Mouse (Mus musculus): ENCODE data around the gene Epb41l3. TPM values are rescaled to one million over a fixed set of nuclear protein-coding genes. Genes with fewer than 3 reads are reported as not detected.

Epb41l3 gene
- total RNA-seq, 1 experiment: 16.8 TPM

DNA sequence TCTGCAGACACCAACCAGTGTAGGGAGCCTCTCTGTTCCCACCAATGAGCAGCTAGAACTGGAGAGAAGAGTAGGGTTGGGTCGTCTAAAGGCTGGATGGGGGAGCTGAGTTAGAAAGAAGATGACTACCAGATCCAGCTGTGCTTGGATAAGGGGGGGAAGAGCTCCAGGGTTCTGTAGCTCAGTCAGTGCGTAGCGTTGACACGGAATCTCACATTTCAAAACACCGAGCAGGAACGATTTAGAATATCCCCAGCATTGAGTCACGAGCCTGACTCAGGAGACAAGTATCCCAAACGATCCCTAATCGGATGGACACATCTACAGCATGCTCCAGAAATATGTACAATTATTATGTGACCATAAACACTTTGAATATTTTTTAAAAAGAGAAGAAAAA, 180.4 kb downstream of the Epb41l3 start:
- Histone ChIP-seq H3K4me1 (ENCODE audit: control insufficient read depth in 2 of 2, insufficient read depth in 2 of 2, low read length in 2 of 2, poor library complexity in 1 of 2) (peaks cover 0 to 3% of the 10 kb centered on the region in 2 experiments; a peak in 1 of 4 replicates), H3K4me3 (ENCODE audit: insufficient read depth in 1 of 2, low read depth in 1 of 2, low read length in 2 of 2, poor library complexity in 1 of 2, severe bottlenecking in 1 of 2) (no peak overlapping the region), H3K36me3 (ENCODE audit: control insufficient read depth, insufficient read depth, low read length, poor library complexity, severe bottlenecking) (no peaks in the 10 kb centered on the region), H3K9me3 (ENCODE audit: control insufficient read depth, insufficient read depth, low read depth, low read length) (no peaks in the 10 kb centered on the region), H3K27ac (ENCODE audit: insufficient read depth, low read depth, low read length, poor library complexity, severe bottlenecking) (no peak overlapping the region), H3K9ac (ENCODE audit: insufficient read depth, low read depth, low read length, poor library complexity, severe bottlenecking) (no peak overlapping the region)
- TF ChIP-seq ZC3H11A (IDR thresholded peaks at IDR 0.05; ENCODE audit: borderline replicate concordance, low read depth, low read length): no peak
- TF ChIP-seq CHD2 (IDR thresholded peaks at IDR 0.05; ENCODE audit: low read depth, low read length): no peak
- no peak for TF ChIP-seq MAFK (IDR thresholded peaks at IDR 0.05; ENCODE audit: insufficient read depth, low read depth, low read length)
- TF ChIP-seq HCFC1 (IDR thresholded peaks at IDR 0.05; ENCODE audit: borderline replicate concordance, insufficient read depth, low read length): no peak
- TF ChIP-seq ZNF384 (IDR thresholded peaks at IDR 0.05; ENCODE audit: low read depth, low read length): no peak
- in situ Hi-C loops (cut with MboI; ENCODE audit: low sequenced_read_pairs in 2 of 2, unreplicated experiment in 2 of 2): no loop called here
- DNase-seq (ENCODE audit: low read depth, low spot score): no peak

- in situ Hi-C loops (cut with MboI; ENCODE audit: low sequenced_read_pairs in 2 of 2, unreplicated experiment in 2 of 2): no loop called here
- H3K27ac ChIP-seq (ENCODE audit: insufficient read depth, low read depth, low read length, poor library complexity, severe bottlenecking): no peak overlapping the region
- H3K4me1 ChIP-seq (ENCODE audit: control insufficient read depth in 2 of 2, insufficient read depth in 2 of 2, low read length in 2 of 2, poor library complexity in 1 of 2): peaks cover 0 to 3% of the 10 kb centered on the region in 2 experiments; a peak in 1 of 4 replicates
- no peak for DNase-seq (ENCODE audit: low read depth, low spot score)
- no peaks in the 10 kb centered on the region for H3K36me3 ChIP-seq (ENCODE audit: control insufficient read depth, insufficient read depth, low read length, poor library complexity, severe bottlenecking)
- no peak overlapping the region for H3K4me3 ChIP-seq (ENCODE audit: insufficient read depth in 1 of 2, low read depth in 1 of 2, low read length in 2 of 2, poor library complexity in 1 of 2, severe bottlenecking in 1 of 2)
- TF ChIP-seq ZNF384 (IDR thresholded peaks at IDR 0.05; ENCODE audit: low read depth, low read length) (no peak), MAFK (IDR thresholded peaks at IDR 0.05; ENCODE audit: insufficient read depth, low read depth, low read length) (no peak), ZC3H11A (IDR thresholded peaks at IDR 0.05; ENCODE audit: borderline replicate concordance, low read depth, low read length) (no peak)
- H3K9me3 ChIP-seq (ENCODE audit: control insufficient read depth, insufficient read depth, low read depth, low read length): no peaks in the 10 kb centered on the region
- H3K9ac ChIP-seq (ENCODE audit: insufficient read depth, low read depth, low read length, poor library complexity, severe bottlenecking): no peak overlapping the region
Observed at GRCm38 (mm10) chr17:69256441-69256840, 181.0 kb downstream of the Epb41l3 start.

DNA sequence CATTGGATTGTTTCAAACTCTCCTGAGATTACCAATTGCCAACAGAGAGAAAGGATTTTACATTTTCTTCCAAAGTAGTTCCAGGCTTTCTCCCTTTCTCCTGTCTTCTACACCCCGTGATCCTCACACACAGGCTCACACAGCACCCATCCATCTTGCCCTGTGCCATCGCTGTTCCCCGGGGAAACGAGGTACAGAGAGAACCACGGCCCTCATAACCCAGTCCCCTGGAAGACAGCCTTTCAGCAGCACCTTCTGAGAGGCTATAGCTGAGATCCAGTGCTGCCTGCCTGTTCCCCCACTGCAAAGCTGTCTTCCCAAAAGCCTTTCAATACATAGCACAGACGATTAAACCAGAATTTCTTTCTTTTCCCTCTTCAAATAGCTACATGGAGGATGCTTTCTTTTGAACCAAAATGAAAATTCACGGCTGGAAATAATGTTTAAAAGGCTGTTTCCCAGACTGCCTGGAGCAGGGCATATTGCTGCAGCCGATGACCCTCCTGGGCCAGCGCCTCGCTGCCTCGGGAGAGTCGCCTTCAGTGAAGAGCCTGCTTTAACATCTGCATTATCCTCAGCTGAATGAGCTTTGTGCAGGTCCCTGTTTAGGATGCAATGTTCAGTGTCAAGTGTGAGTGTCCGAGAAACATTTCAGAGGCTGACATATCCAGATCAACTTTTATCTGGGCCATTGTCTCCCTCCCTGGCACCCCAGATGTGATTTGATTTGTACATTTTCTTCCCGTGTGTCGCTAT, 188.5 kb downstream of the Epb41l3 start:
- Histone ChIP-seq H3K27ac (ENCODE audit: insufficient read depth, low read depth, low read length, poor library complexity, severe bottlenecking) (no peak overlapping the region), H3K4me1 (ENCODE audit: control insufficient read depth in 2 of 2, insufficient read depth in 2 of 2, low read length in 2 of 2, poor library complexity in 1 of 2) (peaks cover 3 to 8% of the 10 kb centered on the region in 2 experiments; a peak in 1 of 4 replicates), H3K4me3 (ENCODE audit: insufficient read depth in 1 of 2, low read depth in 1 of 2, low read length in 2 of 2, poor library complexity in 1 of 2, severe bottlenecking in 1 of 2) (no peak overlapping the region), H3K9me3 (ENCODE audit: control insufficient read depth, insufficient read depth, low read depth, low read length) (no peaks in the 10 kb centered on the region), H3K9ac (ENCODE audit: insufficient read depth, low read depth, low read length, poor library complexity, severe bottlenecking) (no peak overlapping the region), H3K36me3 (ENCODE audit: control insufficient read depth, insufficient read depth, low read length, poor library complexity, severe bottlenecking) (no peaks in the 10 kb centered on the region)
- no peak for TF ChIP-seq MAFK (IDR thresholded peaks at IDR 0.05; ENCODE audit: insufficient read depth, low read depth, low read length)
- no peak for TF ChIP-seq CHD2 (IDR thresholded peaks at IDR 0.05; ENCODE audit: low read depth, low read length)
- no peak for TF ChIP-seq ZNF384 (IDR thresholded peaks at IDR 0.05; ENCODE audit: low read depth, low read length)
- TF ChIP-seq ZC3H11A (IDR thresholded peaks at IDR 0.05; ENCODE audit: borderline replicate concordance, low read depth, low read length): no peak
- TF ChIP-seq HCFC1 (IDR thresholded peaks at IDR 0.05; ENCODE audit: borderline replicate concordance, insufficient read depth, low read length): no peak
- DNase-seq (ENCODE audit: low read depth, low spot score): no peak
- in situ Hi-C loops (cut with MboI; ENCODE audit: low sequenced_read_pairs in 2 of 2, unreplicated experiment in 2 of 2): no loop called here

DNA sequence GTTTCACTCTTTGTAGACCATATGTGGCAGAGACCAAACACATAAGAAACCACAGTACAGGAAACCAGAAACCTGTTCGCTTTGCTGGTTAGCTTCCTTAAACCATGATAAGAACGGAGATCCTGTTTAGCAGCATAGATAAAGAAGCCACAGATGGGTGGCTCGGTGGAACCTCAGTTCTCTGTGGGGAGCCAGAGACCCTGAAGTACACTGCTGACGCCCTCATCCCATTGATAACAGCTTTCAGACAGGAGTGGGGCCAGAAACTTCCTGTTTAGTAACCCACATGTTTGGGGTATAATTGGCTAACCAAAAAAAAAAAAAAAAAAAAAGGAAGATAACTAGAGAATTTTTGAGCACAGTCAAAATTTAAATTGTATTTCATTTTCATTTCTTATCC, 189.7 kb downstream of the Epb41l3 start:
- no peak overlapping the region for H3K27ac ChIP-seq (ENCODE audit: insufficient read depth, low read depth, low read length, poor library complexity, severe bottlenecking)

More for the DNA sequence above, 189.7 kb downstream of the Epb41l3 start:
- peaks cover 3 to 8% of the 10 kb centered on the region in 2 experiments; a peak in 1 of 4 replicates for H3K4me1 ChIP-seq (ENCODE audit: control insufficient read depth in 2 of 2, insufficient read depth in 2 of 2, low read length in 2 of 2, poor library complexity in 1 of 2)
- no peak for DNase-seq (ENCODE audit: low read depth, low spot score)
- H3K9ac ChIP-seq (ENCODE audit: insufficient read depth, low read depth, low read length, poor library complexity, severe bottlenecking): no peak overlapping the region
- in situ Hi-C loops (cut with MboI; ENCODE audit: low sequenced_read_pairs in 2 of 2, unreplicated experiment in 2 of 2): no loop called here
- H3K9me3 ChIP-seq (ENCODE audit: control insufficient read depth, insufficient read depth, low read depth, low read length): no peaks in the 10 kb centered on the region
- TF ChIP-seq MAFK (IDR thresholded peaks at IDR 0.05; ENCODE audit: insufficient read depth, low read depth, low read length) (no peak), ZNF384 (IDR thresholded peaks at IDR 0.05; ENCODE audit: low read depth, low read length) (no peak), HCFC1 (IDR thresholded peaks at IDR 0.05; ENCODE audit: borderline replicate concordance, insufficient read depth, low read length) (no peak), CHD2 (IDR thresholded peaks at IDR 0.05; ENCODE audit: low read depth, low read length) (no peak), ZC3H11A (IDR thresholded peaks at IDR 0.05; ENCODE audit: borderline replicate concordance, low read depth, low read length) (no peak)
- H3K4me3 ChIP-seq (ENCODE audit: insufficient read depth in 1 of 2, low read depth in 1 of 2, low read length in 2 of 2, poor library complexity in 1 of 2, severe bottlenecking in 1 of 2): no peak overlapping the region
- no peaks in the 10 kb centered on the region for H3K36me3 ChIP-seq (ENCODE audit: control insufficient read depth, insufficient read depth, low read length, poor library complexity, severe bottlenecking)

All from ES-E14 (cell line).